Mouse (Mus musculus) embryo, embryonic 10 days (tissue): ENCODE measurements at regions not wholly inside any gene's neighbourhood (a gene's known extent, or its start where the extent isn't known, plus 50 kb on each side); places are given as distances from the start of the nearest gene placed in this dataset.
A peak's percentile ranks its signal among the peaks of the same experiment; 100 is the strongest.

Source experiments
- DNase-seq: peaks from one replicate; pipeline ENCODE4 v3.0.0-alpha.2; 2015; ENCODE audit warnings: low spot score

DNA sequence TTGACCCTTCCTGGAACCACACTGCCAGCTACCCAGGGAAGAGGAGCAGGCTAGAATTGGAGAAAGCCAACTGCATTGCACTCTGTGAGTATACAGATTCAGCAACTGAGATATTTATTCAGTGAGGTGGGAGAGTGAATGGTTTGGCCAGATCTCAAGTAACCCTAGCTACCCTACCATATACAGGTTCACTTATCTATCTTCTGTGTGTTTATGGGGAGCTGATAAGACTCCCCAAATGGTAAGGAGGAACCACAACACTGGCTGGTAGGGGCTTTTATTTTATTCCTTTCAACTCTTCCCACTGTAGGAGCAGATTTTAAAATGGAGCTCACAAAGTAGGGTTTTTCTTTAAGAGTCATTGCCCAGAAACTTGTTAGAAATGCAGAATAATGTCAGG, 62.9 kb downstream of the Arrdc3 start:
- DNase-seq, result no peak

DNA sequence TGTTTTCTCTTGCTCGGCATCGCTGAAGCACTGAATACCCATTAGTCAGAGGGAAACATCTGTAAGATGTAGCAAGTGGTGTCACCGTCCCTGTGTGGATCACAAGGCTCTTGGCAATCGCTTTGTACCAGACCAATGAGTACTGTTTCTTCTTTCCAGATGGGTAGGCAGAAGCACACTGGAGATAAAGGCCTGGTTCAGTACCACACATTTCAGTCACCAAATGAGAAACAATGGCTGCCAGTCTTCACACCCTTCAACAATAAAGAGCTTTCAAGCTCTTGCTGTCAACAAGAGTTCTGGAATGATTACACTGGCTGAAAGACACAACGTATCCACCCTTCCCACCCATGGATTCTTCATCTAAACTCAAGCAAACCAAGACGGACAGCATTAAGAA, 64.5 kb downstream of the Arrdc3 start:
- DNase-seq, result no peak

DNA sequence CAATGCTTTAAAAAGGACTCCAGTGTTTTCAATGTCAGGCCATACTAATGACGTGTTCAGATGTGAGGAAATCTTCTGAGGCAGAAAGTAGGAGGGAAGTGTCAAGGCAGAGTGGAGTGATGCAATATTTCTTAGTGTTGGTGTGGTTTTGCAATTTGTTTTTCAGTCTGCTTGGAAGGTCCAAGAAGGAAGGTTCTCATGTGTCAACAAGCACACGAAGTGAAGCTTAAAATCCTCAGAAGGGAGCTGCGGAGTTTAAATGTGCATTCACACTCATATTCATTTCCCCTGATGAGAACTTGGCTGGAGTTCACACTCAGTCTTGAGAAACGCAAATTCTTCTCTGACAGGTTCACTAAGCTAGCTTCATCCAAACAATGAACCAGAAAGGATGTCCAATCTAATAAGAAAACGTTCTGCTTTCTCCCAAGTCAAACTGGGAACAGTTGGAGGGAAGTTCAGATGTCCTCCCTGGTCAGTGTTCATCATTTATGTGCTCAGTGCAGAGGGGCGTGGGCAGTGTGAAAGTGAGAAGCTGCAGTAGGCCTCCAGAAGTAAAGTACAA, 66.0 kb downstream of the Arrdc3 start:
- no peak for DNase-seq

DNA sequence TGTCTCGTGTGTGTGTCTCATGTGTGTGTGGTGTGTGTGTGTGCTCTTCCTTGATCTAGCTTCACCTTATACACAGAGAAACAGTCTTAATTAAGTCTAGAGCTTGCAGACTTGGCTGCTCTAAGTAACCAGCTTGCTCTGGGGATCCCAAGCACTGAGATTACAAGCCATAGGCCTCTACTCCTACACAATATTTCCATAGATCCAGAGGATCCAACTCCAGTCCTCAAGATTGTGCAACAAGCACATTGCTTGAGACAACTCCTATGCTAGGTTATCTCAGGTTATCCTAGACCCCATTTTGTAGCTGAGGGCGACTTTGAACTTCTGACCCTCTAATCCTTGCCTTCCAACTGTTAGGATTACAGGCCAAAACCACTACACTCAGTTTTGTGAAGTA, 67.1 kb downstream of the Arrdc3 start:
- DNase-seq, result no peak

DNA sequence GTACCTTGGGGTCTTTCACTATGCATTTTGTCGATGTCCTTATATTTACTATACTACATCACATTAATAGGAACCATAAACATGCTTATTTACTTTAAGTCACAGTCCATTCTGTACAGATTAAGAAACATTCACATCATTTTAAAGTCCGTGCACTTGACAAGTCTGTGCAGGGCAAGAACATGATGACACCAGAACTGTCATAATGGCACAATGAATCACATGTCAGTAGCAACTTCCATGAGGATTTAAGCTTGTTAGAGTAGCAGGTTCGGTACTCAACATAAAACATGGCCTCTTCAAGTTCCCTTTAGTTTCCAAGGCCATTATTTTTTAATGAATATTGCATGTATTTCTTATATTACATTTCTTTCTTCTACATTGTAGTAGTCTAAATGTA, 67.6 kb downstream of the Arrdc3 start:
- no peak for DNase-seq

DNA sequence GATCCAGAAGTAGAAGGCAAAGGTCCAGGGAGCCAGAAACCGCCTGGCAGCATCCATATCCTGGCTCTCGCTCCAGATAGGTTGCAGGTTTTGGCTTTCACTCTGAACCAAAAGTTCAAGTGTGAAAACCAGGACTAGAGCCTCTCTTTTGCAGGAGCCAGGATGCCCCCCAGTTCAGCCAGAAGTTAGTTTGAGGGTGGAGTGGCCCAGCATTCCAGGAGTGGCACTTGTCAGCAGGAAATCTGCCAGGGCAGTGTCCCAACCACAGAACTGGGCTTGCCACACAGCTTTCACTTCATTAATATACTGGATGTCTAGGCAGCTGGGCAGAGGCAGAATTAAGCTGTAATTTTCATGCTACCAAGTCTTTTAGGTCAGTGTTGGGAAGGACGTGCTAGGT, 68.1 kb downstream of the Arrdc3 start:
- no peak for DNase-seq

DNA sequence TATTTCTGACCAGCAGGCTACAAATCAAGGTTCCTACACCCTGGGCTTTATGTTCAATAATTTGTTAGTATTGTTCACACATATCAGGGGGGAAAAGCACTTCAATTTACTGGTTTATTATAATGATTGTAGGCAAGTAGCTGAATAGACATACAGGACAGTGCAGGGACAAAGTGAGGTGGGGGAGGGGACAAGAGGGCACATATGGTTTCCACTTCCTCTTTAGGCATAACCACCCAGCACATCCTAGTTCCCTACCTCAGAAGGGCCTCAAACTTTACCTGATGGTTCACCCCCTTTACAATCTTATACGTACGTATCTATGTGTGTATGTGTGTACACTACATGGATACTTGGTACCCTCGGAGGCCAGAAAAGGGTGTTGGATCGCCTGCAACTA, 69.7 kb downstream of the Arrdc3 start:
- no peak for DNase-seq

DNA sequence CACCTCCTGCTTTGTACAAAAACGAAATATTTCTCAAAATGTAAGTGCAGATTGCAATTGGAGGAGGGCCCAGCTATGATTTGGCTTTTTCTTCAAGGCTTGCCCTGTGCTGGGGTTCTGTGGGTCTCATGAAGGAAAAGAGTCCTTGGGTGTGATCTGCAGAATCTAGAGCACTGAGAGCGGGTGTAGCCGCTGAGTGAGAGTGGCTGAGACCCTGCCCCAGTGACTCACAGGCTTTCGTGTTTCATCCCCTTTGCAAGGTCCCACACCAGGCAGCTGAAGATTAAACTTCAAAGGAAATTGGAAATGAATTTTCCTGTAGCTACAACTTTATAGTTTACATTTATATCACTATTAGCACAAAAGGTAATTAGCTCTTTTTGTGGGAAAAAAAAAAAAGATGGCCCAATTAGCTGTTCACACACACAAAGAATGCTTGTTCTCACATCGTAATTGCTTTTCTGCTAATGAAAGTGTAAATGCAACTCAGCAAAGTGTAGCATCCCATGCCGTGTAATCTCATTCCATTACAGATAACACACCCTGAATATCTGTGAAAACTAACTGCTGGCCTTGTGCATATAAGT, 71.0 kb downstream of the Arrdc3 start:
- no peak for DNase-seq

DNA sequence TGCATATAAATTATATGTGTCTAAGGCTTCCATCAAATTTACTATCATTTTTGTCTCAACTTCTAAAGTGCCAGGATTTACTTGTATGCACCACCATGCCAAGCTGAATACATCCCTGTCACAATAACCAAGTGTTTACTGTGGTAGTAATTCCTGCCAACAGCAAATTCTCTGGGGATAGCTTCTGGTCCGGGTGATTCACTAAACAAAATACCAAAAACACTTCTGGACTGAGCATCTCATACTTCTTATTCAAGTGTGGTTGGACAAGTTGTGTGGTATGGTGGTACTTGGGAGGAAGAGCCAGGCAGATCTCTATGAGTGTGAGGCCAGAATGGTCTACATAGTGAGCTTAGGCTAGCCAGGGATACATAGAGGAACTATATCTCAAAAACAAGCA, 73.8 kb downstream of the Arrdc3 start:
- DNase-seq, result no peak

DNA sequence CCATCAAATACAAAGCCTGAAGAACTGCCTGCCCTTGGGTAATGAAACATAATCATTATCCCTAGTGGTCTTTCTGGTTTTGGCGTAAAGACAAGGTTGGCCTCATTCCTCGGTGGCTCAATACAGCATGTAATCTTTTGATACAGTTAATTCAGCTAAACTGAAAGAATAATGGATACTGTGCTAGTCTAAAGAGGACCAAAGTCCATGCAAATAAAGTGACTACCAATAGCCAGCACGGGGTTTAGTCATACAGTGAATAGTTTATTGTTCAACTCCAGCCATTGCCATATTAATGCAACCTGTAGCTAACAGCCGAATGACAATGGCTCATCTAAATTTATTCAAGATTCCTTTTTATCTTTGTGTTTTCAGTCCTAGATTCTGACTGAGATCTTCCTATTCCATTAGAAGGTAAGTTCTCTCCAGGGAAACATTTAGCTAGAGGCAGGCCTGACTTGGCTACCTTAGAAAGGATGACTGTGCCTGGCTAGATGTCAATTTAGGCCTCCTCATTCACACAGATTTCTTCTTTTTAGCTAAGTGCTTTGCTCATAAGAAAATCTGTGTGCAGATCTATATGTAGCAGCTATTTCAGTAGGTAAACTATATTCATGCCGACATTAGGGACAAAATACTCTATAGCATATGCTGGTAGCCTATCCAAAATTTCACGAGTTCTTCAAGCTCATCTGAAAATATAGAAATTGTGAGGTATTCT, 74.4 kb downstream of the Arrdc3 start:
- no peak for DNase-seq

DNA sequence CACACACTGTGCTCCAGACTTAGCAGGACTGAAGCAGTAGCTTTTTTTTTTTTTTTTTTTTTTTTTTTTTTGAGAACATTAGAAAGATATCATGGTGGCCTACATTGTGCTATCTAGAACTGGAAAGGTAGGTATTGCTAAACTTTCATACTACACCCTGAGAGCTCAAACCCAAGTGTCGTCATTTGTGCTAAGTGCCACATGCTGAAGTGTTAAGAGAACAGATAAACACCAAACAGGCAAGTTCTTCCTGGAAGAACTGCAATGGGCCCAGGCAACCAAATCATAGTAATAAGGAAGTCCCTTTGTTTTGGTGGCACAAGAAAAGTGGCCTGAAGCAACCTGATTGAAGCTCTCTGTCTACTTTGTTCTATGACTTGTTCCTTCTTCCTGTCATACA, 76.6 kb downstream of the Arrdc3 start:
- no peak for DNase-seq

DNA sequence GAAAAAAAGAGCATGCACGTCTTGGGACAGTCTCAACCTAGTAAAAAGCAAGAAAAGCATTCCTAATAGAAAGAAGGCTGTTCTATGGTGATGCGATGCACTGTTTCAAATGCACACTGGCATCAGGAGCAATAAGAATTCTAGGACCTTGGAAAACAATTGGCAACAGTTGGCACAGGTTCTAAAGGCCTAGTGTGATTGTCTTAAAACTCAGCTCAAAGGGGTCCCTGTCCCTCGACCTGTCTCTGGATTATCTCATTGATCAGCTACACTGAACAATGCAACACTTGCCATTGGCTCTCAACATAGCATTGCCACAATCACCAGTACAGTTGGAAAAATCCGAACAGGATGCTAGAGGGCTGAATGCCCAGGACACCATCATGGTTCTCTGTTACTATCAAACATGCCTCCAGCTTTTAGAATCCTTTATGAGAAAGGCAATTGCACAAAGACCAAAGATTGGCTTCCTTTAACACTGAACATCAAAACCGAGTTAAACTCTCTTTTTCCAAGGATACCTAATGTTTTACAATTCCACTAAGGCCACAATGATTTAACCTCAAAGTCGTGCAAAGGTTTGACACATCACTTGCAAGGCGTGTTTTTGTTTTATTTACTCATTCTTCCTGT, 78.9 kb downstream of the Arrdc3 start:
- no peak for DNase-seq

DNA sequence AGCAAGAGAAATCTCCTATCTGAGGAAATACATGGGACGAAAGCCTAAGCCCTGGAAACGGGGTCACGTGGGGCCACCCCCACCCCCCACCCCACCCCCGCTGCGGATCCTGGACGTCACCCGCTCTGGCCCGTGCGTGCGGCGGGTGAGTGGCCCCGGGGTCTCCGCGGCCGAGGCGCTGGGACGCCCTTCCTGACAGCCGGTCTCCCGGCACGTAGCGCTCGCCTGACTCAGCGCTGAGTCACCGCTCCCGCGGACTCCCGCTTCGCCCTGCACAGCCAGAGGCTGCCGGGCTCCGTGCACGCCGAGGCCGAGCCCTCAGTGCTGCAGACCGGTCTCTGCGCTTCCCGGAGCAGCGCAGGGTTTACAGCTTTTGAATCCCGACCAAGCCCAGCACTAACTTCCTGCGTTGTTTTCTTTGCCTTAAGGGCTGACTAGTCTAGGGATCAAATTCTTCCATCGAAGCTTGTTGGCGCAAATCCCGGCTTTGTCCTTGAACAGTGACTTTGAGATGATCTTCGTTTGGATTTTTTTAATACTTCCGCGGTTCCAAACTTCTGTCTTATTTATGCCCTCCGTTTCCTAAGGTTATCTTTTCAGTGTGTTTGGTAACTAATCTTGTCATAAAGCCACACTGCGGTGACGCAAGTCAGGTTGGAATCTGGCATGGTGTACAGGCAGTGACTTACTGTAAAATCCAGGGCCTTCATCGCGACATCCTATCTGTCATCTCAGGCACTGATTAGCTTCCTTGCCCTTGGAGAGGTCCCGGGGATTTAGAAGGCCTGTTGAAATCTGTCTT, 79.8 kb downstream of the Arrdc3 start:
- DNase-seq, result peak; percentile 87

DNA sequence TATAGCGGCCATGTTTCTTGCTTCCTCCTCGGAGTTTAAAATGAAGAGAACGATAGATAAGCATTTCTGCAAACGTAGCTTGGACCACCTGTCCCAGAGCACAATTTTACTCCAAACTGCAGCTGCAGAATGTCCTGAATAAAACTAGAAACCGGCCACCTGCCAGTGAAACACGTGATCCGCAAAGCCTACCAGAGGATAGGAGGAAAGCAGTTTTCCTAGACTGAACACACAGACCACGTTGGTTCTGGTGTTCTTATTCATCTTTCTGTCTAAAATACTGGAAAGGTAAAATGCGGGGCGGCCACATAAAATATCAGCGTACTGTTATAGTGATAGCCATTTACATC, 80.4 kb downstream of the Arrdc3 start:
- no peak for DNase-seq

DNA sequence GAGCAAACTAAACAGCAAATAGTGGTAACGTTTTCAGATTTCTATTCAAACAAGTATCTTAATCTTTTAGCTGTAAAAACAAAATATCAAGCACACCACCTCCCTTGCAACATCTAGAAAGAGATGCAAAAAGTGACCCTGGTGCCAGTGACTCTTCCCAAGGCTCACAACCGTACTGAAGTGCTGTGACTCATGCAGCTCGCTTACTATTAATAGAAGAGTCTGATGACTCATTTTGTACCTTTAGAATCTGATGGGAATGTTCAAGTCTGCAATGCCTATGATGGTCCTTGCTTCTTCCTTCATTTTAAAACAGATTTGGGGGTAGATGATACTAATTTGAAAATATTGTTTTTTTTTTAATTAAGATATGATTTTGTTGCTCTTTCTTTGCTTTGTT, 88.5 kb downstream of the Arrdc3 start:
- DNase-seq, result no peak

DNA sequence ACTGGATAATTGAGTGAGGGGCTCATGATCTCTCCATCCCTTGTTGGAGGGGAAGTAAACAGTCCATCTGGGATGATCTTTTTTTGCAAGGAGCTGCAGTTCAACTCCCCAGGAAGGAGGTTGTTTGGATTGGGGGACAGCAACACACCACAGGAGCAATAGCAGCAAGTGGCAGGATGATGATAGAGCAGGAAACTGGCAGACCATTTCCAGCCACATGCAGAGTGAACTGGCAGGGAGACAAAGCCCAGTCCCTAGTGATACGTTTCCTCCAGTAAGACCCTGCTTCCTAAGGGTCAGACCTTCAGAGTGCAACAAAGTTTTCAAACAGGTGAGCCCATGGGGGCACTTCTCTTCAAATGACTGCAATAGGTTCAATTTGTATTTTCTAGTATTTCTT, 91.2 kb downstream of the Arrdc3 start:
- no peak for DNase-seq

DNA sequence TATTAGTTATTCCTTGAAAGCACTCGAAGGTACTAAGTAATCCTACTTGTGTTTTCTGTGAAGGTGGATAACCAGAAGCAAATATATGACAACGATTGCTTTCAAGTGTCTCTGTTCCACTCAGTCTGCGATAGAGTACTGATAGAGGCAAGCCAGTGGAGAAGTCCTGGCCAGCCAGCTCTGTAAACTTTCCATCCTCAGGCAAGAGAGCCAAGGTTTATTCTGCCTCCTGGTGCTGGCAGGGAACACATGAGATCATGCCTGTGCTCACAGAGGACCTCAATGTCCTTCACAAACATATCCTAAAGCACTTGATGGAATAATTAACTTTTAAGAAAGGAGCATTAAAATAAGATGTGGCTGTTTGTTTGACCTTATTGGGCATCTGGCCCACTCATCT, 94.1 kb downstream of the Arrdc3 start:
- DNase-seq, result no peak

DNA sequence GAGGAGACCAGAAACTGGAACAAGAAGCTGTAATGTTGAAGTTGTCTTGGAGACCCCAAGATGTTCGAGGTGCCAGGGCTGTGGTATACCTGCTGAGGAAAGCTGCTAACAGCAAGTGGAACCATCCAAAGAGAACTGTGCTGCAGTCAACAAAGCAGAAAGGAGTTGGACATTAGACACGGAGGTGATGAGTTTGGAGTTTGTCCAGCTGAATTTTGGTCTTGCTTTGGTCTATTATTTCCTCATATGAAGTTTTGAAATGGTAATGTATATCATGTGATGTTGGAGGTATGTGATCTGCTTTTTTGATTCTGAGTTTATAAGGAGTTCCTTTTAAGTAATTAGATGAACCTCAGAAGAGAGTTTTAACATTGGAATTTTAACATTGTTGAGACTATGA, 98.0 kb downstream of the Arrdc3 start:
- DNase-seq, result no peak

DNA sequence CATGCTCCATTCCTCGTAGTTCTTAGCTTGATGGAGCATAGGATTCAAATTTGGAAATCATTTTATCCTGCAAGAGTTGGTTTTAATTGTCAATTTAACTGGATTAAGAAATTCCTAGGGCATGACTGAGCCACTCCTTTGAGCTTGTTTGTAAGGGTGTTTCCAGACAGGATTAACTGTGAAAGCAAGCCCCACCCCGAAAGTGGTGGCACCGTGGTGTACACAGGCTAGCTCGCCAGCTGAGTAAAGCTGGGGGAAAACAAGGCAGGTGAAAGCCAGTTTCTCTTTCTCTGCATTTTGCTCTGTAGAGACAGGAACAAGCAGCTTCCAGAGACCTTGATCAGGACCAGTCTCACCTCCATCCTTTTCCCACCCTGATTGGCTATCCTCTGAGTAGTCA, 103.5 kb downstream of the Arrdc3 start:
- DNase-seq, result no peak

DNA sequence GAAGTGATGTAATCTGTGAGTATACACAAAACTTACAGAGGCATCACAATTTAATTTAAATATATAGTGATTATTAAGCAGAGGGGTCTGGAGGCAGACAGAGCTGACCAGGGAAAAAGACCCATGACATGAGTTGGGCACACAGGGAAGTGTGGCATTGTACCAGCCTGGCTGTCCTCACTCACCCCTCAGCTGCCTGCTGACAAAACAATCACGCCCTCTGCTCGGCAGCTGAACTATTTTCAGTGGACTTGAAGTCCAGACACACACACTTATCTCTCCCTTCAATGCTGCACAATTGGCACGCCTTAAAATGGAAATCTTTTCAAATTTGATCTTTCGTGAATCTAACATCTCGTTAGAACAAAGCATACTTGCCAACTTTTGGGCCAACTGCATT, 106.6 kb downstream of the Arrdc3 start:
- no peak for DNase-seq

DNA sequence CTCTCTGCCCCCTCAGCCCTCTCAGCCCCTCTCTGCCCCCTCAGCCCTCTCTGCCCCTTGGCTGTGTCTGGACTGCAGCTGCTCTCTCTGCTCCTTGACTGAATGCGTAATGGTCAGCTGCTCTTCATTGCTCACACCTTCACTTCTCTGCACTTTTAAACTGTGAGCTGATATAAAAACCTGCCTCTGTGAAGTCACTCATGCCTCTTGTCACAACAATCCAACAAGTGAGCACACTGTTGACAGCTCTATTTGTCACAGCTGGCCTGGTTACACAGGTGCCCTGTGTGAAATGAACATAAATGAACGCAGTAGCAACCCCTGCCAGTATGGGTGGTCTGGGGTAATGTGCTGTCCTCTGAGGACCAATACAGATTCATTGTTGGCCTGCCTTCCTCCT, 109.2 kb downstream of the Arrdc3 start:
- peak; percentile 24 for DNase-seq

DNA sequence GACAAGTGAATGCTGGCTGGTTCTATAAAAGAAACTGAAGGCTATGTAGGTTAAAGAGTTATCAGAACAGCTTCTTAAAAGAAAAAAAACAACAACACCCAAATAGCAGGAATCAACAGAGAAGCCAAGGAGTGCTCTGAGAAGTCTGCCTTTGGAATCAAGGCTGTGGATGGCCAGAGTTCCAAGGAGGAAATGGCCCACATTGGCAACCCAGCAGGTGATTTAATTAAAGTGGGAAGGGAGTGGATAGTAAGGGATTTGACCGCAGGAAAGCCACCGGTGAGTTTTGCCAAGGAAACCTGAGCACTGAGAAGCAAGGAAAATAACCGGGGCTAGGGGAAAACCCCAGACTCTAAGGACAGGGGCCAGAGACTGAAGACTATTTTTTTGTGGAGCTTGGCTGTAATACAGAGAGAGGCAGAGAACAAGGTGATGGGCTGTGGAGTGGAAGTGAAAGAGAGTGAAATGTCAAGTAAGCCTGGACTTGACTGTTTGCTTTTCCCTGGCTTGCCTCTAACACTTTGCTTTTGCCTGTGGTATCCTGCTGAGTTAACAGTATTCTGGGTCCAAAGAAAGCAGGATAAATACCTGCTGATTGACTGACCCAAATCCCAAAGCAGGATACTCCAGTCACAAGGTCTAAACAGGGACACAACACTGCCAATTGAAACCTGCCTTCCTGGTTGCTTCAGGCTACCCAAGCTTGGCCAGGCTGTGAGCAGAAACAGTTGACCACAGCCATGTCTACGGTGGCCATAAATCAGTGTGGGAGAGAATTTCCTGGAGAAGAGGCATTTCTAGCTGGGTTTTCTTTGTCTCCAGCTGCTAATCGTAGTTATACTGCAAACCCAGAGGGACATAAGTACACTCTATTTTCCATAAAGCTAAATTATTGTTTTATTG, 125.9 kb downstream of the Arrdc3 start:
- DNase-seq, result no peak
